ENCODE assay signal across 8 mouse cellular contexts in genomic region chr4:135493271-135493670, GRCm38 (mm10). TPM values are rescaled to one million over a fixed set of nuclear protein-coding genes. Genes with fewer than 3 reads are reported as not detected.
DNase-seq lines count a peak whose midpoint lies in the region; ATAC-seq and TF ChIP-seq lines count a peak whose summit lies in the region.

No protein-coding gene starts in this region.

- H3K27me3 ChIP-seq in kidney, embryonic 14.5 days (ENCODE audit: control insufficient read depth, insufficient read depth, low read length): no peaks in the 10 kb centered on the region
- no peaks in the 10 kb centered on the region for H3K27me3 ChIP-seq in embryonic facial prominence, embryonic 14.5 days (replicated peaks; ENCODE audit: control insufficient read depth, insufficient read depth, low read length)
- H3K27me3 ChIP-seq in limb, embryonic 14.5 days (ENCODE audit: control insufficient read depth, insufficient read depth, low read length): no peaks in the 10 kb centered on the region
- no peaks in the 10 kb centered on the region for H3K27me3 ChIP-seq in neural tube, embryonic 12.5 days (replicated peaks)

- TF ChIP-seq POLR2A in limb, embryonic 14.5 days (IDR thresholded peaks at IDR 0.05; ENCODE audit: borderline replicate concordance, extremely low read depth, insufficient read depth, insufficient read length): no peak

- H3K4me3 ChIP-seq in kidney, embryonic 14.5 days (ENCODE audit: low read length): peak overlapping the region; percentile 73; the same call in 1 of the 2 replicates
- peak overlapping the region; percentile 72; the same call in 1 of the 2 replicates for H3K4me3 ChIP-seq in embryonic facial prominence, embryonic 14.5 days (ENCODE audit: low read depth, low read length)
- H3K4me3 ChIP-seq in limb, embryonic 14.5 days (replicated peaks; ENCODE audit: low read length): peak overlapping the region; percentile 60; the same call in 1 of the 2 replicates
- H3K4me3 ChIP-seq in neural tube, embryonic 12.5 days: peak overlapping the region; percentile 68; the same call in 1 of the 2 replicates

- H3K36me3 ChIP-seq in kidney, embryonic 14.5 days (ENCODE audit: control insufficient read depth, insufficient read depth, low read length): peaks cover 4% of the 10 kb centered on the region; the same call in 1 of the 2 replicates
- H3K36me3 ChIP-seq in embryonic facial prominence, embryonic 14.5 days (ENCODE audit: control insufficient read depth, insufficient read depth, low read length): 0 out of 2 replicates have a peak, but pooled peaks cover 8% of the 10 kb centered on the region
- H3K36me3 ChIP-seq in limb, embryonic 14.5 days (ENCODE audit: control insufficient read depth, insufficient read depth, low read length): peaks cover 5% of the 10 kb centered on the region
- peaks cover 3% of the 10 kb centered on the region; the same call in 1 of the 2 replicates for H3K36me3 ChIP-seq in neural tube, embryonic 12.5 days

- 52% methylated on average over 4 of the region's 4 CpGs for WGBS in kidney, embryonic 14.5 days
- WGBS in embryonic facial prominence, embryonic 14.5 days: 42% methylated on average over 4 of the region's 4 CpGs
- WGBS in limb, embryonic 14.5 days: 66% methylated on average over 4 of the region's 4 CpGs
- WGBS in neural tube, embryonic 12.5 days: 51% methylated on average over 4 of the region's 4 CpGs

- H3K27ac ChIP-seq in kidney, embryonic 14.5 days (ENCODE audit: low read depth, low read length): no peak overlapping the region
- no peak overlapping the region for H3K27ac ChIP-seq in embryonic facial prominence, embryonic 14.5 days (replicated peaks; ENCODE audit: low read depth, low read length)
- H3K27ac ChIP-seq in limb, embryonic 14.5 days (replicated peaks; ENCODE audit: low read depth, low read length): no peak overlapping the region
- no peak overlapping the region for H3K27ac ChIP-seq in neural tube, embryonic 12.5 days

- no peak for DNase-seq in kidney, postnatal 14 days
- no peak for DNase-seq in embryonic facial prominence, embryonic 14.5 days (ENCODE audit: low spot score)
- no peak for DNase-seq in limb, embryonic 14.5 days (ENCODE audit: low spot score)
- no peak for DNase-seq in testis, postnatal 14 days (ENCODE audit: low spot score)
- DNase-seq in testis, postnatal 10 days (ENCODE audit: low spot score): no peak
- DNase-seq in left cerebral cortex, adult 11 months (ENCODE audit: low spot score): no peak

- H3K9ac ChIP-seq in kidney, embryonic 14.5 days (ENCODE audit: low read depth, low read length): peak overlapping the region; percentile 37; the same call in 1 of the 2 replicates
- H3K9ac ChIP-seq in embryonic facial prominence, embryonic 14.5 days (ENCODE audit: low read depth, low read length): no peak overlapping the region
- H3K9ac ChIP-seq in limb, embryonic 14.5 days (ENCODE audit: low read depth, low read length, severe bottlenecking): no peak overlapping the region
- no peak overlapping the region for H3K9ac ChIP-seq in neural tube, embryonic 12.5 days

- no peak for ATAC-seq in kidney, embryonic 14.5 days (ENCODE audit: low FRiP score, low TSS enrichment)
- no peak for ATAC-seq in embryonic facial prominence, embryonic 14.5 days (ENCODE audit: low read depth)
- no peak for ATAC-seq in limb, embryonic 14.5 days (ENCODE audit: low FRiP score, low read depth)
- no peak for ATAC-seq in neural tube, embryonic 12.5 days (ENCODE audit: low FRiP score, low read depth)

- H3K4me2 ChIP-seq in kidney, embryonic 14.5 days (replicated peaks; ENCODE audit: low read depth, low read length): peak overlapping the region; percentile 92
- peak overlapping the region; percentile 90 for H3K4me2 ChIP-seq in embryonic facial prominence, embryonic 14.5 days (ENCODE audit: low read depth, low read length)
- H3K4me2 ChIP-seq in limb, embryonic 14.5 days (replicated peaks; ENCODE audit: low read depth, low read length, severe bottlenecking): peak overlapping the region; percentile 95
- H3K4me2 ChIP-seq in neural tube, embryonic 12.5 days (replicated peaks): peak overlapping the region; percentile 99

- H3K9me3 ChIP-seq in kidney, embryonic 14.5 days (ENCODE audit: control insufficient read depth, low read length): no peaks in the 10 kb centered on the region
- no peaks in the 10 kb centered on the region for H3K9me3 ChIP-seq in embryonic facial prominence, embryonic 14.5 days (ENCODE audit: control insufficient read depth, low read length)
- H3K9me3 ChIP-seq in limb, embryonic 14.5 days (ENCODE audit: control insufficient read depth, low read length): no peaks in the 10 kb centered on the region
- no peaks in the 10 kb centered on the region for H3K9me3 ChIP-seq in neural tube, embryonic 12.5 days

- H3K4me1 ChIP-seq in kidney, embryonic 14.5 days (ENCODE audit: control insufficient read depth, insufficient read depth, low read length): no peaks in the 10 kb centered on the region
- H3K4me1 ChIP-seq in embryonic facial prominence, embryonic 14.5 days (ENCODE audit: control insufficient read depth, insufficient read depth, low read length): no peaks in the 10 kb centered on the region
- H3K4me1 ChIP-seq in limb, embryonic 14.5 days (ENCODE audit: control insufficient read depth, insufficient read depth, low read length): peaks cover 4% of the 10 kb centered on the region; the same call in 1 of the 2 replicates
- H3K4me1 ChIP-seq in neural tube, embryonic 12.5 days: peaks cover 16% of the 10 kb centered on the region

RNA-seq across cellular contexts. Expression of gene Stpg1, which starts 1.3 kb away (rescaled TPM):
- 0.64 and 0.81 TPM in 2 replicates for polyA plus RNA-seq in kidney, embryonic 14.5 days (2014; fragmentation: Nextera tagmentation; extraction: Ambion mirVana)
- polyA plus RNA-seq in embryonic facial prominence, embryonic 14.5 days (2014; fragmentation: Nextera tagmentation; extraction: Ambion mirVana): 0.65 TPM in 1 of 2 replicates, not detected in the other
- 0.18 and 0.20 TPM in 2 replicates for polyA plus RNA-seq in limb, embryonic 14.5 days (2012; rRNA removed)
- polyA plus RNA-seq in limb, embryonic 14.5 days (2014; fragmentation: Nextera tagmentation; extraction: Ambion mirVana): 0.15 TPM in 1 of 2 replicates, not detected in the other
- polyA plus RNA-seq in neural tube, embryonic 12.5 days (2016; fragmentation: Nextera tagmentation; extraction: Ambion mirVana): 0.41 TPM in 1 of 2 replicates, not detected in the other

RNA-seq across cellular contexts. Expression of gene Nipal3, which starts 1.6 kb away (rescaled TPM):
- polyA plus RNA-seq in kidney, embryonic 14.5 days (2014; fragmentation: Nextera tagmentation; extraction: Ambion mirVana): 2.7 and 3.8 TPM in 2 replicates
- 2.9 and 3.0 TPM in 2 replicates for polyA plus RNA-seq in embryonic facial prominence, embryonic 14.5 days (2014; fragmentation: Nextera tagmentation; extraction: Ambion mirVana)
- polyA plus RNA-seq in limb, embryonic 14.5 days (2012; rRNA removed): 4.7 and 6.3 TPM in 2 replicates
- 1.4 and 2.6 TPM in 2 replicates for polyA plus RNA-seq in limb, embryonic 14.5 days (2014; fragmentation: Nextera tagmentation; extraction: Ambion mirVana)
- polyA plus RNA-seq in neural tube, embryonic 12.5 days (2016; fragmentation: Nextera tagmentation; extraction: Ambion mirVana): 3.8 and 4.7 TPM in 2 replicates

RNA-seq across cellular contexts. Expression of gene Rcan3, which starts 59.6 kb away (rescaled TPM):
- polyA plus RNA-seq in kidney, embryonic 14.5 days (2014; fragmentation: Nextera tagmentation; extraction: Ambion mirVana): 14.1 and 15.2 TPM in 2 replicates
- 12.7 and 14.7 TPM in 2 replicates for polyA plus RNA-seq in embryonic facial prominence, embryonic 14.5 days (2014; fragmentation: Nextera tagmentation; extraction: Ambion mirVana)
- 16.1 and 18.0 TPM in 2 replicates for polyA plus RNA-seq in limb, embryonic 14.5 days (2012; rRNA removed)
- 14.0 and 17.3 TPM in 2 replicates for polyA plus RNA-seq in limb, embryonic 14.5 days (2014; fragmentation: Nextera tagmentation; extraction: Ambion mirVana)
- polyA plus RNA-seq in neural tube, embryonic 12.5 days (2016; fragmentation: Nextera tagmentation; extraction: Ambion mirVana): 21.7 and 22.2 TPM in 2 replicates
